Mouse (Mus musculus) embryonic facial prominence, embryonic 10.5 days (tissue): ENCODE data around the gene Cbl. TPM values are rescaled to one million over a fixed set of nuclear protein-coding genes. Genes with fewer than 3 reads are reported as not detected.

Experiments used
- DNase-seq: peaks from one replicate; pipeline ENCODE4 v3.0.0-alpha.2; 2017; ENCODE audit warnings: low spot score
- H3K27ac ChIP-seq: fragments of 300-500 bp; sonication (generic); replicated peaks from 2 replicates; pipeline ENCODE4 v1.5.1; 2016; ENCODE audit warnings: mild to moderate bottlenecking
- H3K27me3 ChIP-seq: fragments of 300-500 bp; sonication (generic); replicated peaks from 2 replicates; pipeline ENCODE4 v1.6.1; 2016; ENCODE audit warnings: low read depth, mild to moderate bottlenecking; ENCODE audit not compliant: poor library complexity, severe bottlenecking
- H3K36me3 ChIP-seq: fragments of 300-500 bp; sonication (generic); replicated peaks from 2 replicates; pipeline ENCODE4 v1.6.1; 2016; ENCODE audit warnings: mild to moderate bottlenecking, moderate library complexity
- H3K4me1 ChIP-seq: fragments of 300-500 bp; sonication (generic); 2 replicates; pipeline ENCODE4 v1.6.1; 2016
- H3K4me3 ChIP-seq: fragments of 300-500 bp; sonication (generic); 2 replicates; pipeline ENCODE4 v1.5.1; 2016; ENCODE audit warnings: mild to moderate bottlenecking, moderate library complexity
- H3K9me3 ChIP-seq: fragments of 300-500 bp; sonication (generic); 2 replicates; pipeline ENCODE4 v1.6.1; 2016; ENCODE audit warnings: mild to moderate bottlenecking
- WGBS: fragments of 180-500 bp; shearing (Covaris S2); methylation state at CpG from one replicate; pipeline ENCODE4 v1.1.7; 2016; 5-methylcytosine and 5-hydroxymethylcytosine counted together
- polyA plus RNA-seq: library from polyadenylated mRNA; unstranded; fragments of >200 nt; fragmentation: Nextera tagmentation; extraction: Ambion mirVana; gene quantifications from 2 replicates; pipeline ENCODE4 v1.2.1, GENCODE M21; 2016

Gene Cbl
- polyA plus RNA-seq, 1 experiment from 2014 or later, result 25.5 TPM

DNA sequence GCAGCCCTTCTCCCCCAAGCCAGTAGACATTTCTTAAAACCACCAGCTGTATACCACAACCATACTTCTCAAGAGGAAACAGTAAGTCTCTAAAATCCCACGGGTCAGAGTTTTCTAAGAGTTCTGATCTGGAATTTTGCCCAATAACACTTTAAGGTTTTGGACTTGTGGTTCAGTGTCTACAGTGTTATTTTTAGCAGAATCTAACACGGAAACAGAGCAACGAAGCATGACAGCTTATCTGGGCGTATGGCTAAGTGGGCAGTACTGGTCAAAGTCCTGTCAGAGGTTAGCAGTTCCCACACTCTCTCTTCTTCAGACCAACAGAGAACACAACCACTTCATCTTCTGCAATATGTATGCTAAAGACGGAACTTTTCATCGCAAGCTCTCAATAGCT, 58.3 kb downstream of the Cbl start:
- 92% methylated on average over 6 of the region's 6 CpGs for WGBS
- H3K36me3 ChIP-seq, result peaks cover 51% of the 10 kb centered on the region

DNA sequence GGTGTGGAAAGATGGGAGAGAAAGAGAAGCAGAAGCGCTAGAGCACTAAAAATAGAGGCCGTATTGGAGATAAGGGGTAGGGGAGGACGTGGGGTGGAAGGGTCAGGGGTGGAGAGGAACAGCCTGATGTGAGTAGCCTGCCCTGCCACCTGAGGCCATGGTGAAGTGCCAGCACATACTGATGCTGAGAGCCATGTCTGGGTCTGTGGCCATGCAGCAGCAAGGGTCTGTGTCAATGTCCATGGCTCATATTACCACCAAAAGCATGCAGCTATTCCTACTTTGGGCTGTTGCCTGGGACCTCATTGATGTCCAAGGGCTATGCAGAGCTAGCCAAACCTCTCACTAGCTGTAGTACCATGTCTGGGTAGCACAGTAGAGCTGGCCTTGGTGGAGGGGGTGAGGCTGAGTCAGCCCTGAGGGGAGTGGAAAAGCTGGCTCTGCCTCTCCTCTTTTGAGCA, 63.1 kb downstream of the Cbl start:
- Histone ChIP-seq H3K27me3 (no peaks in the 10 kb centered on the region), H3K4me1 (no peaks in the 10 kb centered on the region), H3K36me3 (peaks cover 76% of the 10 kb centered on the region), H3K27ac (no peak overlapping the region), H3K9me3 (no peaks in the 10 kb centered on the region), H3K4me3 (no peak overlapping the region)
- 85% methylated on average over 3 of the region's 3 CpGs for WGBS
- DNase-seq, result no peak

More for the DNA sequence above, 58.3 kb downstream of the Cbl start:
- H3K27me3 ChIP-seq, result no peaks in the 10 kb centered on the region
- H3K27ac ChIP-seq, result no peak overlapping the region
- DNase-seq, result no peak
- H3K4me3 ChIP-seq, result no peak overlapping the region
- peaks cover 11% of the 10 kb centered on the region; the same call in 1 of the 2 replicates for H3K9me3 ChIP-seq
- H3K4me1 ChIP-seq, result no peaks in the 10 kb centered on the region

DNA sequence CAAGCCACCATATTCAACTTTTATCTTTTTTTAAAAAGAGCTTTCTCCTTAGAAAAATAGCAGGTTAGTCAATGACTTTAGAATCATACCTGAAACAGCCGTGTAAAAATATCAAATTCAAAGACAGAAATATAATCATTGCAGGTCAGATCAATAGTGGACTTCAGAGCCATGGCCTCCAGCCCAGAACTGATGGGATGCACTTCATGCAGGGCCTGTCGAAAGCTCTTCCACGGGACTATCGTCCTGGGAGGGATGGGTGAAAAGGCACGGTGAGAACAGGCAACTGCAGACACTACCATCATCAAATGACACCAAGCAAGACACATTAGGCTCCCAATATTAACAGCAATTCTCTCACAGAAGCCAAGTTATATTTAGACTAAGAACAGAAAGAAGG, 64.9 kb downstream of the Cbl start:
- Histone ChIP-seq H3K4me3 (no peak overlapping the region), H3K36me3 (peaks cover 94% of the 10 kb centered on the region), H3K9me3 (no peaks in the 10 kb centered on the region), H3K27ac (no peak overlapping the region), H3K27me3 (no peaks in the 10 kb centered on the region), H3K4me1 (no peaks in the 10 kb centered on the region)
- DNase-seq, result no peak
- 89% methylated on average over 5 of the region's 5 CpGs for WGBS

DNA sequence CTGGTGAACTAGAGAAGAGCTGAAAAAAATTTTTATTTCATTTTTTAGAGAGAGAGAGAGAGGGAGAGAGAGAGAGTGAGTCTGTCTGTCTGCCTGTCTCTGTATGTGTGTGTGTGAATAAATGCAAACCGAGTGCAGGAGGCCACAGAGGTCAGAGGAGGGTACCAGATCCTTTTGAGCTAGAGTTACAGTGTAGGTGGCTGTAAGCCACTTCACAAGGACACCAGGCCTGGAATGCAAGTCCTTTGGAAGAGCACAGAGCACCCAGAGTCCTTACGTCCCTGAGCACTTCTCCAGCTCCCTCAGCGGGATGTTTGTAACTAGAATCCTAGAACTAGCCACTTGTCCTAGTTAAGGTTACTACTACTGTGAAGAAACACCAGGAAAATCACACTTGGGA, 74.0 kb downstream of the Cbl start:
- Histone ChIP-seq H3K4me1 (no peaks in the 10 kb centered on the region), H3K27me3 (no peaks in the 10 kb centered on the region), H3K27ac (no peak overlapping the region), H3K9me3 (no peaks in the 10 kb centered on the region), H3K4me3 (no peak overlapping the region), H3K36me3 (peaks cover 91% of the 10 kb centered on the region)
- DNase-seq, result no peak
- WGBS, result 82% methylated on average over 3 of the region's 3 CpGs

GRCm38 (mm10) chr9:44147290-44147689, 86.6 kb downstream of the Cbl start:
- H3K27me3 ChIP-seq, result no peaks in the 10 kb centered on the region
- no peak overlapping the region for H3K4me3 ChIP-seq
- H3K9me3 ChIP-seq, result no peaks in the 10 kb centered on the region
- no peak for DNase-seq
- peaks cover 82% of the 10 kb centered on the region for H3K36me3 ChIP-seq
- no peak overlapping the region for H3K27ac ChIP-seq
- 69% methylated on average over 3 of the region's 3 CpGs for WGBS
- H3K4me1 ChIP-seq, result peaks cover 11% of the 10 kb centered on the region; the same call in 1 of the 2 replicates

- Histone ChIP-seq H3K36me3 (peaks cover 82% of the 10 kb centered on the region), H3K4me1 (peaks cover 18% of the 10 kb centered on the region; the same call in 1 of the 2 replicates), H3K4me3 (no peak overlapping the region), H3K27ac (no peak overlapping the region), H3K27me3 (no peaks in the 10 kb centered on the region), H3K9me3 (no peaks in the 10 kb centered on the region)
- no peak for DNase-seq
Observed at GRCm38 (mm10) chr9:44144718-44145060, 89.2 kb downstream of the Cbl start.

- H3K27ac ChIP-seq, result no peak overlapping the region
- peaks cover 82% of the 10 kb centered on the region for H3K36me3 ChIP-seq
- no peaks in the 10 kb centered on the region for H3K27me3 ChIP-seq
- H3K4me3 ChIP-seq, result no peak overlapping the region
- WGBS, result 35% methylated on average over 7 of the region's 8 CpGs
- no peak for DNase-seq
- peaks cover 20% of the 10 kb centered on the region for H3K4me1 ChIP-seq
- no peaks in the 10 kb centered on the region for H3K9me3 ChIP-seq
Observed at GRCm38 (mm10) chr9:44144023-44144717, 89.7 kb downstream of the Cbl start.

GRCm38 (mm10) chr9:44143421-44143820, 90.4 kb downstream of the Cbl start:
- H3K27me3 ChIP-seq, result no peaks in the 10 kb centered on the region
- H3K27ac ChIP-seq, result no peak overlapping the region
- 82% methylated on average over 5 of the region's 5 CpGs for WGBS
- peaks cover 23% of the 10 kb centered on the region for H3K4me1 ChIP-seq
- no peaks in the 10 kb centered on the region for H3K9me3 ChIP-seq
- DNase-seq, result no peak
- H3K4me3 ChIP-seq, result no peak overlapping the region
- H3K36me3 ChIP-seq, result peaks cover 81% of the 10 kb centered on the region

GRCm38 (mm10) chr9:44141951-44142350, 91.9 kb downstream of the Cbl start:
- Histone ChIP-seq H3K27me3 (peaks cover 4% of the 10 kb centered on the region; the same call in 1 of the 2 replicates), H3K4me3 (no peak overlapping the region), H3K4me1 (peaks cover 23% of the 10 kb centered on the region), H3K36me3 (peaks cover 71% of the 10 kb centered on the region), H3K27ac (no peak overlapping the region), H3K9me3 (no peaks in the 10 kb centered on the region)
- 68% methylated on average over 5 of the region's 5 CpGs for whole genome bisulfite sequencing
- no peak for DNase-seq

DNA sequence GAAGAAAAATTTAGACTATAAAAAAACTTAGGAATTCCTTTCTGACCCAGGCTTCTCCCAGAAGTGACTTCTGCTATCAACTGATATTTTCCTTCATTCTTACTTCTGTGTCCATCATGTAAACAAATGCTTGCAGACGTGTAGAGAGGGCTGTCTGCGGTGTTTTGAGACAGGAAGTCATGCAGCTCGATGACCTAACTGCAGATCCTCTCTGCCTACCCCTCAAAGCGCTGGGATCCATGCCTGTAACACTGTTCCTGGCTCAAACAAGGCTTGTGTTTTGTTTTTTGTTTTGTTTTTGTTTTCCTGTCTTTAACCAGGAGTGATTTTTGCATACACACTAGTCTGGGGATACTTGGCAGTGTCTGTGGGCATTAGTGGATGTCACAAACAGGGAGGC, 96.0 kb downstream of the Cbl start:
- H3K27me3 ChIP-seq, result peaks cover 45% of the 10 kb centered on the region
- peaks cover 49% of the 10 kb centered on the region for H3K4me1 ChIP-seq
- H3K9me3 ChIP-seq, result no peaks in the 10 kb centered on the region
- no peak overlapping the region for H3K4me3 ChIP-seq
- peaks cover 41% of the 10 kb centered on the region for H3K36me3 ChIP-seq
- no peak overlapping the region for H3K27ac ChIP-seq
- 63% methylated on average over 4 of the region's 4 CpGs for WGBS
- DNase-seq, result no peak

- H3K27me3 ChIP-seq, result peaks cover 65% of the 10 kb centered on the region
- WGBS, result 59% methylated on average over 7 of the region's 7 CpGs
Observed at GRCm38 (mm10) chr9:44135731-44136411, 98.0 kb downstream of the Cbl start.

GRCm38 (mm10) chr9:44134851-44135730, 98.8 kb downstream of the Cbl start:
- WGBS, result 2% methylated on average over 49 of the region's 49 CpGs

More at GRCm38 (mm10) chr9:44135731-44136411, 98.0 kb downstream of the Cbl start:
- peaks cover 62% of the 10 kb centered on the region for H3K4me1 ChIP-seq
- peak overlapping the region; percentile 70 for H3K4me3 ChIP-seq
- no peak for DNase-seq
- peaks cover 26% of the 10 kb centered on the region for H3K36me3 ChIP-seq
- H3K27ac ChIP-seq, result no peak overlapping the region
- H3K9me3 ChIP-seq, result no peaks in the 10 kb centered on the region

More at GRCm38 (mm10) chr9:44134851-44135730, 98.8 kb downstream of the Cbl start:
- Histone ChIP-seq H3K9me3 (no peaks in the 10 kb centered on the region), H3K27ac (peak overlapping the region; percentile 65), H3K36me3 (peaks cover 18% of the 10 kb centered on the region), H3K27me3 (peaks cover 68% of the 10 kb centered on the region), H3K4me1 (peaks cover 66% of the 10 kb centered on the region), H3K4me3 (peak overlapping the region; percentile 70)
- peak; percentile 54 for DNase-seq
